Mouse (Mus musculus) MEL (cell line): ENCODE measurements around the gene Col1a1.

Experiments
- BHLHE40 ChIP-seq: IDR thresholded peaks from 2 replicates; pipeline ENCODE4 v1.6.1; 2012; ENCODE audit warnings: low read depth, mild to moderate bottlenecking, inconsistent platforms, low read length, improper control_type of control experiment, borderline replicate concordance
- CHD1 ChIP-seq: IDR thresholded peaks from 2 replicates; pipeline ENCODE4 v1.6.1; 2012; ENCODE audit warnings: low read depth, mild to moderate bottlenecking, inconsistent platforms, low read length, improper control_type of control experiment
- CTCF ChIP-seq, 3 experiments: IDR thresholded peaks in 2 of 3; conservative IDR thresholded peaks in 1 of 3; 2 replicates each; pipeline ENCODE4 v1.5.1; 2011 to 2012; ENCODE audit warnings: low read length in 3 of 3, low read depth in 2 of 3, mild to moderate bottlenecking in 2 of 3, improper control_type of control experiment in 1 of 3, inconsistent platforms in 1 of 3, mixed read lengths in 1 of 3, moderate library complexity in 1 of 3; ENCODE audit not compliant: control insufficient read depth in 1 of 3, insufficient read depth in 1 of 3, poor library complexity in 1 of 3, severe bottlenecking in 1 of 3
- ELF1 ChIP-seq: IDR thresholded peaks from 2 replicates; pipeline ENCODE4 v1.6.1; 2014; ENCODE audit warnings: low read depth, mild to moderate bottlenecking, inconsistent platforms, low read length, improper control_type of control experiment, moderate library complexity
- EP300 ChIP-seq, 2 experiments: IDR thresholded peaks; 2 replicates each; pipeline ENCODE4 v1.6.1; 2011; ENCODE audit warnings: improper control_type of control experiment in 2 of 2, low read length in 2 of 2, low read depth in 1 of 2, mild to moderate bottlenecking in 1 of 2
- GABPA ChIP-seq: IDR thresholded peaks from 2 replicates; pipeline ENCODE4 v1.6.1; 2012; ENCODE audit warnings: low read depth, mild to moderate bottlenecking, inconsistent platforms, low read length, improper control_type of control experiment, moderate library complexity
- GATA1 ChIP-seq: IDR thresholded peaks from 2 replicates; pipeline ENCODE4 v1.6.1; 2011; ENCODE audit warnings: low read depth, low read length, improper control_type of control experiment
- MAFK ChIP-seq: IDR thresholded peaks from 2 replicates; pipeline ENCODE4 v1.6.1; 2011; ENCODE audit warnings: low read depth, mild to moderate bottlenecking, low read length, improper control_type of control experiment, borderline replicate concordance
- MAX ChIP-seq: IDR thresholded peaks from 2 replicates; pipeline ENCODE4 v1.6.1; 2011; ENCODE audit warnings: low read length, improper control_type of control experiment
- NRF1 ChIP-seq: IDR thresholded peaks from 2 replicates; pipeline ENCODE4 v1.6.1; 2014; ENCODE audit warnings: low read depth, mild to moderate bottlenecking, inconsistent platforms, low read length, improper control_type of control experiment, moderate library complexity; ENCODE audit not compliant: poor library complexity, insufficient read depth, severe bottlenecking
- POLR2A ChIP-seq, 2 experiments: IDR thresholded peaks; 2 replicates each; pipeline ENCODE4 v1.6.1; 2011 to 2012; ENCODE audit warnings: low read length in 2 of 2, mild to moderate bottlenecking in 2 of 2, control low read depth in 1 of 2, improper control_type of control experiment in 1 of 2, low read depth in 1 of 2, moderate library complexity in 1 of 2; ENCODE audit not compliant: control insufficient read depth in 1 of 2, insufficient read depth in 1 of 2, poor library complexity in 1 of 2
- RAD21 ChIP-seq: IDR thresholded peaks from 2 replicates; pipeline ENCODE4 v1.6.1; 2011; ENCODE audit warnings: mild to moderate bottlenecking, low read depth, low read length, improper control_type of control experiment
- SMC3 ChIP-seq: IDR thresholded peaks from 2 replicates; pipeline ENCODE4 v1.6.1; 2011; ENCODE audit warnings: low read depth, low read length, improper control_type of control experiment
- ZC3H11A ChIP-seq: IDR thresholded peaks from 2 replicates; pipeline ENCODE4 v1.6.1; 2012; ENCODE audit warnings: low read depth, mild to moderate bottlenecking, inconsistent platforms, low read length, improper control_type of control experiment

DNA sequence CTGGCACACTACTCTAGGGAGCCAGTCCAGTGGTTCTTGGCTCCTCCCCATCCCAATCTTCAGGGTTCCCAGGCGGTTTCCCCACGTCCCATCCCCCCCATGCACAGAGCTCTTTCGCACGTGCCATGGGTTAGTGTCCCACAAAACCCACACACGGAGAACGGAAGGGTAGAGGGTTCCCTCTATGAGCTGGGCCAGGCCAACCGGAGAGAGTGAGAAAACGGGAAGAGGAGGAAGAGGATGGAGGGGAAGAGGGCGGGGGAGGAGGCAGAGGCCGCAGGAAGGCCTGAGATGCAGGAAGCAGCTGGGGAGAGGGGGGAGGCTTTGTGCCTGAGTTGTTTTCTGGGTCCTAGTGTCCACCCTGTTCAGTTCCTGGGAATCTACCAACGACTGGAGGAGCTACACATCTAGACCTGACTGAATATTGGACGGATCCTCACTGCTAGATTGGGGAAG is 53.6 kb downstream of the Col1a1 start:
- TF ChIP-seq EP300 (IDR thresholded peaks at IDR 0.05; ENCODE audit: low read depth in 1 of 2, low read length in 2 of 2): peak in 1 of 2 experiments; percentile 81; a peak in 3 of 4 replicates
- TF ChIP-seq RAD21: no peak
- peak; percentile 23; the same call in 1 of the 2 replicates for TF ChIP-seq CHD1
- TF ChIP-seq MAX: peak; percentile 67
- TF ChIP-seq SMC3: no peak
- no peak for TF ChIP-seq CTCF (IDR thresholded peaks at IDR 0.05 in 2 of 3, conservative IDR thresholded peaks at IDR 0.05 in 1 of 3; ENCODE audit: control insufficient read depth in 1 of 3, insufficient read depth in 1 of 3, low read depth in 2 of 3, low read length in 3 of 3, poor library complexity in 1 of 3, severe bottlenecking in 1 of 3)
- no peak for TF ChIP-seq MAFK
- no peak for TF ChIP-seq ZC3H11A
- no peak for TF ChIP-seq GABPA
- TF ChIP-seq NRF1: no peak
- TF ChIP-seq GATA1: peak; percentile 39; the same call in 1 of the 2 replicates
- peak; percentile 95 for TF ChIP-seq BHLHE40
- peak; percentile 94 for TF ChIP-seq ELF1
- TF ChIP-seq POLR2A (IDR thresholded peaks at IDR 0.05; ENCODE audit: control insufficient read depth in 1 of 2, insufficient read depth in 1 of 2, low read depth in 1 of 2, low read length in 2 of 2, poor library complexity in 1 of 2): peak in 1 of 2 experiments; percentile 76; a peak in 2 of 4 replicates
